Mouse (Mus musculus): ENCODE results near the gene Mob4.

DNA sequence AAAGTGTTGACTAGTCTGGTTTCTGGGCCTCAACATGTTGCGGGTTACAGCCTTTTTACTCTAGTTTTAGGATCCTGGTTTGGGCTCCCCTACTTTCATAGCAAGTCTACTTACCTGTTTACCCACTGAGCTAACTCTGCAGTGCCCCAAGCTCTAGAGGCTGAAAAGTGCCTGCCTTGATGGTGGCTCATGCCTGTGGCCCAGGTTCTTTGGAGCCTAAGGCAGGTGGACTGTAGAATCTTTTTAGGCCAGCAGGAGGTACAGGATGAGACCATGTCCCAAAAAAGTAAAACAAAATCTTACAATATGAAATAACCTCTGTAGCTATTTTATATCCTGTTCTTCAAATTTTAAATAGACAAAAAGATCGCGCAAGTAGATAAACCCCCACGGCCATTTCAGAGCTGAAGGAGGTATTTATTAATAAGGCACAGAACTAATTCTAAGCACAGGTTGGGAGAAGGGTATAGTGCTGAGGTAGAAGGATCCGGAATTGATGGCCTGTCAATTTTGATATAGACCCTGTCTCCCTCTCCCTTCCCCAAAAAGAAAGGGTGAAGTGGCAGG is 41.5 kb upstream of the Mob4 start:
- TF ChIP-seq CTCF (IDR thresholded peaks at IDR 0.05; ENCODE audit: extremely low read depth, insufficient read depth, low read length) (no peak), POLR2A (IDR thresholded peaks at IDR 0.05; ENCODE audit: extremely low read depth, insufficient read depth, low read length) (no peak)

All from cortical plate, adult 2 months (tissue).